Mouse (Mus musculus): ENCODE measurements at regions not wholly inside any gene's neighbourhood (a gene's known extent, or its start where the extent isn't known, plus 50 kb on each side); places are given as distances from the start of the nearest gene placed in this dataset.

GRCm38 (mm10) chr13:12927587-12928345 is 77.4 kb downstream of the Prl2c2 start:
- Histone ChIP-seq H3K9me3 (replicated peaks; ENCODE audit: insufficient read depth, low read length) (no peaks in the 10 kb centered on the region), H3K79me2 (ENCODE audit: control insufficient read depth, insufficient read depth, low read length, poor library complexity) (no peaks in the 10 kb centered on the region), H3K4me1 (ENCODE audit: control insufficient read depth in 1 of 2, insufficient read depth in 2 of 2, low read length in 2 of 2) (no peaks in the 10 kb centered on the region), H3K36me3 (ENCODE audit: control insufficient read depth in 1 of 2, insufficient read depth in 2 of 2, low read length in 2 of 2) (no peaks in the 10 kb centered on the region), H3K27ac (ENCODE audit: control insufficient read depth, low read depth, low read length) (no peak overlapping the region), H3K4me3 (ENCODE audit: control insufficient read depth in 1 of 2, insufficient read depth in 1 of 2, low read depth in 2 of 2, low read length in 2 of 2) (no peak overlapping the region), H3K27me3 (ENCODE audit: control insufficient read depth in 1 of 2, insufficient read depth in 2 of 2, low read length in 2 of 2) (no peaks in the 10 kb centered on the region), H3K9ac (ENCODE audit: control insufficient read depth, low read depth, low read length, poor library complexity, severe bottlenecking) (no peak overlapping the region)
- DNase-seq (ENCODE audit: low read depth, low spot score): no peak
- TF ChIP-seq SIN3A (IDR thresholded peaks at IDR 0.05; ENCODE audit: low read length) (no peak), GATA1 (IDR thresholded peaks at IDR 0.05; ENCODE audit: low read depth, low read length) (no peak), KAT2A (conservative IDR thresholded peaks at IDR 0.05; ENCODE audit: low read depth, low read length) (no peak), CHD2 (IDR thresholded peaks at IDR 0.05; ENCODE audit: low read length) (no peak)

GRCm38 (mm10) chr13:12925604-12926003 is 79.6 kb downstream of the Prl2c2 start:
- TF ChIP-seq GATA1 (IDR thresholded peaks at IDR 0.05; ENCODE audit: low read depth, low read length): no peak
- TF ChIP-seq BHLHE40 (IDR thresholded peaks at IDR 0.05; ENCODE audit: borderline replicate concordance, low read depth, low read length): no peak
- no peak for TF ChIP-seq POLR2AphosphoS5 (IDR thresholded peaks at IDR 0.05; ENCODE audit: borderline replicate concordance, low read depth, low read length)
- no peak for TF ChIP-seq EP300 (IDR thresholded peaks at IDR 0.05; ENCODE audit: low read depth in 1 of 2, low read length in 2 of 2)
- TF ChIP-seq RCOR1 (IDR thresholded peaks at IDR 0.05; ENCODE audit: low read depth, low read length): no peak
- no peak for TF ChIP-seq MAFK (IDR thresholded peaks at IDR 0.05; ENCODE audit: borderline replicate concordance, low read depth, low read length)
- TF ChIP-seq CTCF (IDR thresholded peaks at IDR 0.05 in 2 of 3, conservative IDR thresholded peaks at IDR 0.05 in 1 of 3; ENCODE audit: control insufficient read depth in 1 of 3, insufficient read depth in 1 of 3, low read depth in 2 of 3, low read length in 3 of 3, poor library complexity in 1 of 3, severe bottlenecking in 1 of 3): peak; percentile 43 to 62 (median 62)
- no peak for TF ChIP-seq CHD1 (IDR thresholded peaks at IDR 0.05; ENCODE audit: low read depth, low read length)
- no peak for TF ChIP-seq NRF1 (IDR thresholded peaks at IDR 0.05; ENCODE audit: insufficient read depth, low read depth, low read length, poor library complexity, severe bottlenecking)
- TF ChIP-seq GABPA (IDR thresholded peaks at IDR 0.05; ENCODE audit: low read depth, low read length): no peak
- no peak for TF ChIP-seq JUND (IDR thresholded peaks at IDR 0.05; ENCODE audit: low read depth, low read length)
- TF ChIP-seq TBP (IDR thresholded peaks at IDR 0.05; ENCODE audit: low read depth, low read length): no peak
- TF ChIP-seq MAX (IDR thresholded peaks at IDR 0.05; ENCODE audit: low read length): no peak
- TF ChIP-seq SMC3 (IDR thresholded peaks at IDR 0.05; ENCODE audit: low read depth, low read length): peak; percentile 48
- TF ChIP-seq MXI1 (IDR thresholded peaks at IDR 0.05; ENCODE audit: low read depth, low read length): no peak
- no peak for TF ChIP-seq POLR2AphosphoS2 (IDR thresholded peaks at IDR 0.05; ENCODE audit: low read length)
- no peak for TF ChIP-seq UBTF (IDR thresholded peaks at IDR 0.05; ENCODE audit: borderline replicate concordance, insufficient read depth, low read depth, low read length)
- no peak for TF ChIP-seq ZNF384 (IDR thresholded peaks at IDR 0.05; ENCODE audit: low read depth, low read length)
- no peak for TF ChIP-seq ELF1 (IDR thresholded peaks at IDR 0.05; ENCODE audit: low read depth, low read length)
- TF ChIP-seq ZMIZ1 (IDR thresholded peaks at IDR 0.05; ENCODE audit: low read depth, low read length): no peak
- no peak for TF ChIP-seq CHD2 (IDR thresholded peaks at IDR 0.05; ENCODE audit: low read length)
- no peak for TF ChIP-seq HCFC1 (IDR thresholded peaks at IDR 0.05; ENCODE audit: low read depth, low read length)
- no peak for TF ChIP-seq ZKSCAN1 (IDR thresholded peaks at IDR 0.05; ENCODE audit: low read depth, low read length)
- TF ChIP-seq ETS1 (IDR thresholded peaks at IDR 0.05; ENCODE audit: low read depth, low read length): no peak
- TF ChIP-seq POLR2A (IDR thresholded peaks at IDR 0.05; ENCODE audit: control insufficient read depth in 1 of 2, insufficient read depth in 1 of 2, low read depth in 1 of 2, low read length in 2 of 2, poor library complexity in 1 of 2): no peak
- no peak for TF ChIP-seq NELFE (IDR thresholded peaks at IDR 0.05; ENCODE audit: low read depth, low read length)
- peak; percentile 33 for TF ChIP-seq RAD21 (IDR thresholded peaks at IDR 0.05; ENCODE audit: low read depth, low read length)
- H3K79me2 ChIP-seq (ENCODE audit: control insufficient read depth, insufficient read depth, low read length, poor library complexity): no peaks in the 10 kb centered on the region
- no peak overlapping the region for H3K9ac ChIP-seq (ENCODE audit: control insufficient read depth, low read depth, low read length, poor library complexity, severe bottlenecking)
- no peaks in the 10 kb centered on the region for H3K9me3 ChIP-seq (replicated peaks; ENCODE audit: insufficient read depth, low read length)
- DNase-seq (ENCODE audit: low read depth, low spot score): peak; percentile 47
- H3K4me1 ChIP-seq (ENCODE audit: control insufficient read depth in 1 of 2, insufficient read depth in 2 of 2, low read length in 2 of 2): no peaks in the 10 kb centered on the region
- no peaks in the 10 kb centered on the region for H3K27me3 ChIP-seq (ENCODE audit: control insufficient read depth in 1 of 2, insufficient read depth in 2 of 2, low read length in 2 of 2)
- H3K4me3 ChIP-seq (ENCODE audit: control insufficient read depth in 1 of 2, insufficient read depth in 1 of 2, low read depth in 2 of 2, low read length in 2 of 2): no peak overlapping the region
- H3K36me3 ChIP-seq (ENCODE audit: control insufficient read depth in 1 of 2, insufficient read depth in 2 of 2, low read length in 2 of 2): no peaks in the 10 kb centered on the region
- no peak overlapping the region for H3K27ac ChIP-seq (ENCODE audit: control insufficient read depth, low read depth, low read length)

All from MEL (cell line).